ENCODE assay signal across 8 mouse cellular contexts in genomic region chr11:119041325-119041716, GRCm38 (mm10). TPM values are rescaled to one million over a fixed set of nuclear protein-coding genes. Genes with fewer than 3 reads are reported as not detected.
DNase-seq lines count a peak whose midpoint lies in the region; ATAC-seq and TF ChIP-seq lines count a peak whose summit lies in the region.

No protein-coding gene starts in this region.

- in situ Hi-C loops in CH12.LX (cut with MboI; ENCODE audit: low pct_ligation_motif_present, low pct_unique_long_range_greater_than_20kb, low sequenced_read_pairs), result no loop called here

- no peak; the same call in 1 of the 2 replicates for ATAC-seq in heart, embryonic 14.5 days (ENCODE audit: insufficient number of reproducible peaks, insufficient read depth, low FRiP score, low read depth)

- under 1% methylated on average over 31 of the region's 31 CpGs for WGBS in heart, embryonic 14.5 days

- TF ChIP-seq RAD21 in CH12.LX (IDR thresholded peaks at IDR 0.05; ENCODE audit: low read depth, low read length), result no peak

- H3K79me2 ChIP-seq in CH12.LX (replicated peaks; ENCODE audit: control insufficient read depth, extremely low read depth, insufficient read depth, poor library complexity, severe bottlenecking) (no peaks in the 10 kb centered on the region; the same call in none of the 2 replicates), myocyte (ENCODE audit: control insufficient read depth, insufficient read depth) (peaks cover 13% of the 10 kb centered on the region)

- intact Hi-C loops in heart, postnatal 14 days (cut with DNase I), result no loop called here

- H3ac ChIP-seq in myocyte (ENCODE audit: control insufficient read depth, insufficient read length), result peak overlapping the region; percentile 53

- H3K27ac ChIP-seq in heart, embryonic 14.5 days (replicated peaks in 1 of 2; ENCODE audit: control insufficient read depth in 1 of 2, insufficient read depth in 1 of 2, low read depth in 2 of 2, low read length in 2 of 2), result no peak overlapping the region
- H3K27ac ChIP-seq in CH12.LX (ENCODE audit: insufficient read depth, low read depth), result peak overlapping the region; percentile 17; the same call in 1 of the 2 replicates

- dilution Hi-C loops in CH12.LX (cut with MboI; ENCODE audit: extremely low pct_ligation_motif_present, extremely low pct_unique_long_range_greater_than_20kb, low sequenced_read_pairs), result no loop called here

- peaks cover 75% of the 10 kb centered on the region for H3K27me3 ChIP-seq in heart, embryonic 14.5 days (ENCODE audit: control insufficient read depth, insufficient read depth, low read length)
- H3K27me3 ChIP-seq in CH12.LX (replicated peaks) (peaks cover 50% of the 10 kb centered on the region), myocyte (ENCODE audit: control insufficient read depth, insufficient read depth, insufficient read length) (peaks cover 14% of the 10 kb centered on the region)

- H3K9ac ChIP-seq in heart, embryonic 14.5 days (ENCODE audit: low read length), result peak overlapping the region; percentile 76
- H3K9ac ChIP-seq in CH12.LX (ENCODE audit: insufficient read depth, low read depth), result peak overlapping the region; percentile 68

- DNase-seq in heart, postnatal 14 days, result no peak
- no peak for DNase-seq in CH12.LX (ENCODE audit: extremely low read depth)
- peak; percentile 80 for DNase-seq in embryo, embryonic 11 days
- peak; percentile 70 to 75 for DNase-seq in kidney, postnatal 4 days
- no peak for DNase-seq in natural killer cell, adult 2 months (ENCODE audit: low spot score in 2 of 2)
- DNase-seq in urinary bladder, postnatal 14 days (ENCODE audit: low spot score), result no peak

- H3K36me3 ChIP-seq in heart, embryonic 14.5 days (ENCODE audit: control insufficient read depth, insufficient read depth, low read length), result peaks cover 13% of the 10 kb centered on the region
- H3K36me3 ChIP-seq in CH12.LX (replicated peaks in 1 of 2; ENCODE audit: control insufficient read depth in 1 of 2, insufficient read depth in 1 of 2, low read length in 1 of 2) (peaks cover 15 to 27% of the 10 kb centered on the region in 2 experiments), myocyte (ENCODE audit: control insufficient read depth, insufficient read depth) (no peaks in the 10 kb centered on the region)

- TF ChIP-seq POLR2A in CH12.LX (IDR thresholded peaks at IDR 0.05; ENCODE audit: low read depth, low read length) (no peak), myocyte (IDR thresholded peaks at IDR 0.05; ENCODE audit: insufficient read length, low read depth) (no peak)

- peak overlapping the region; percentile 100 for H3K4me2 ChIP-seq in heart, embryonic 14.5 days (ENCODE audit: low read length)
- H3K4me2 ChIP-seq in CH12.LX (ENCODE audit: insufficient read depth, low read depth, poor library complexity, severe bottlenecking) (peak overlapping the region; percentile 94), myocyte (ENCODE audit: low read depth) (peak overlapping the region; percentile 97)

- peaks cover 24 to 44% of the 10 kb centered on the region in 2 experiments for H3K4me1 ChIP-seq in heart, embryonic 14.5 days (ENCODE audit: control insufficient read depth in 2 of 2, insufficient read depth in 2 of 2, low read length in 2 of 2)
- peaks cover 5 to 40% of the 10 kb centered on the region in 2 experiments for H3K4me1 ChIP-seq in CH12.LX (ENCODE audit: control insufficient read depth in 1 of 2, insufficient read depth in 2 of 2)

- TF ChIP-seq CTCF in CH12.LX (conservative IDR thresholded peaks at IDR 0.05 in 1 of 2, IDR thresholded peaks at IDR 0.05 in 1 of 2; ENCODE audit: low read depth in 2 of 2, low read length in 2 of 2), result no peak

- H3K4me3 ChIP-seq in heart, embryonic 14.5 days (ENCODE audit: control insufficient read depth in 1 of 2, insufficient read depth in 1 of 2, low read depth in 1 of 2, low read length in 2 of 2), result peak overlapping the region; percentile 68 to 74
- peak overlapping the region; percentile 66 to 88 (median 67) for H3K4me3 ChIP-seq in CH12.LX (replicated peaks in 1 of 3; ENCODE audit: low read depth in 2 of 3, low read length in 2 of 3, poor library complexity in 1 of 3)
- H3K4me3 ChIP-seq in myocyte, result peak overlapping the region; percentile 45

- TF ChIP-seq EP300 in CH12.LX (IDR thresholded peaks at IDR 0.05; ENCODE audit: low read length), result no peak

- H3K9me3 ChIP-seq in heart, embryonic 14.5 days (ENCODE audit: control insufficient read depth, low read length), result no peaks in the 10 kb centered on the region
- H3K9me3 ChIP-seq in CH12.LX (replicated peaks; ENCODE audit: low read length), result peaks cover 6% of the 10 kb centered on the region

TF ChIP-seq in CH12.LX, 34 proteins besides CTCF, POLR2A, EP300 and RAD21:
- TF ChIP-seq MXI1 (IDR thresholded peaks at IDR 0.05; ENCODE audit: low read depth, low read length), result peak; percentile 39; the same call in 1 of the 2 replicates
- TF ChIP-seq GABPA (IDR thresholded peaks at IDR 0.05; ENCODE audit: insufficient replicate concordance, low read depth, low read length), result no peak

TF ChIP-seq in myocyte, 11 proteins besides CTCF, POLR2A, EP300 and RAD21:
- no peak for TF ChIP-seq CEBPB (IDR thresholded peaks at IDR 0.05; ENCODE audit: insufficient read depth, poor library complexity, severe bottlenecking)
- TF ChIP-seq MYOG (IDR thresholded peaks at IDR 0.05; ENCODE audit: control insufficient read depth in 1 of 3, insufficient read depth in 1 of 3, insufficient read length in 2 of 3, low read depth in 2 of 3), result peak in 1 of 3 experiments; percentile 33
- TF ChIP-seq E2F4 (IDR thresholded peaks at IDR 0.05; ENCODE audit: insufficient read depth), result no peak
- TF ChIP-seq TCF3 (IDR thresholded peaks at IDR 0.05; ENCODE audit: insufficient read length, low read depth), result no peak
- TF ChIP-seq REST (IDR thresholded peaks at IDR 0.05; ENCODE audit: insufficient read depth, insufficient read length), result no peak
- TF ChIP-seq POLR2AphosphoS2 (IDR thresholded peaks at IDR 0.05; ENCODE audit: insufficient read length, low read depth), result no peak
- TF ChIP-seq SRF (IDR thresholded peaks at IDR 0.05; ENCODE audit: control insufficient read depth, insufficient read length, low read depth), result no peak
- no peak for TF ChIP-seq MAX (IDR thresholded peaks at IDR 0.05; ENCODE audit: low read depth)
- peak in 2 of 3 experiments; percentile 7 to 72 for TF ChIP-seq MYOD1 (IDR thresholded peaks at IDR 0.05; ENCODE audit: control insufficient read depth in 1 of 3, insufficient read length in 2 of 3, low read depth in 2 of 3)
- TF ChIP-seq TCF12 (IDR thresholded peaks at IDR 0.05; ENCODE audit: insufficient read depth, poor library complexity, severe bottlenecking), result no peak
- no peak for TF ChIP-seq USF1 (IDR thresholded peaks at IDR 0.05; ENCODE audit: low read depth)

RNA-seq across cellular contexts. Expression of gene Cbx8, which starts 0.6 kb away (rescaled TPM):
- 9.3 and 9.6 TPM in 2 replicates for polyA plus RNA-seq in heart, embryonic 14.5 days (2014; fragmentation: Nextera tagmentation; extraction: Ambion mirVana)
- 1 to 10 TPM; 6.0 to 6.1 TPM for total RNA-seq in heart, postnatal 14 days (2021)
- total RNA-seq in CH12.LX (2012; rRNA removed) (8.5 and 10.2 TPM in 2 replicates), CH12.LX (2014; rRNA removed) (6.2 and 7.7 TPM in 2 replicates)
- polyA plus RNA-seq in CH12.LX (2012; ENCODE audit: insufficient read length, low read depth) (6.0 and 7.5 TPM in 2 replicates), myocyte (2012; fragmentation: generic; extraction: Trizol) (4.9 TPM)

RNA-seq across cellular contexts. Expression of gene Cbx2, which starts 18.6 kb away (rescaled TPM):
- 9.8 and 11.9 TPM in 2 replicates for polyA plus RNA-seq in heart, embryonic 14.5 days (2014; fragmentation: Nextera tagmentation; extraction: Ambion mirVana)
- 1 to 10 TPM; 5.0 to 5.3 TPM for total RNA-seq in heart, postnatal 14 days (2021)
- total RNA-seq in CH12.LX (2012; rRNA removed) (10.9 and 15.5 TPM in 2 replicates), CH12.LX (2014; rRNA removed) (2.6 and 2.8 TPM in 2 replicates)
- polyA plus RNA-seq in CH12.LX (2012; ENCODE audit: insufficient read length, low read depth) (3.6 and 3.9 TPM in 2 replicates), myocyte (2012; fragmentation: generic; extraction: Trizol) (10.2 TPM)

RNA-seq across cellular contexts. Expression of gene Cbx4, which starts 44.7 kb away (rescaled TPM):
- polyA plus RNA-seq in heart, embryonic 14.5 days (2014; fragmentation: Nextera tagmentation; extraction: Ambion mirVana), result 6.5 and 9.2 TPM in 2 replicates
- total RNA-seq in heart, postnatal 14 days (2021), result 10 to 100 TPM; 15.2 to 17.8 TPM
- total RNA-seq in CH12.LX (2012; rRNA removed) (30.6 and 40.4 TPM in 2 replicates), CH12.LX (2014; rRNA removed) (11.4 and 15.0 TPM in 2 replicates)
- polyA plus RNA-seq in CH12.LX (2012; ENCODE audit: insufficient read length, low read depth) (26.0 and 29.8 TPM in 2 replicates), myocyte (2012; fragmentation: generic; extraction: Trizol) (29.9 TPM)

RNA-seq across cellular contexts. Expression of gene Enpp7, which starts 53.3 kb away (rescaled TPM):
- not detected in 2 replicates for polyA plus RNA-seq in heart, embryonic 14.5 days (2014; fragmentation: Nextera tagmentation; extraction: Ambion mirVana)
- not detected for total RNA-seq in heart, postnatal 14 days (2021)
- total RNA-seq in CH12.LX (2012; rRNA removed) (not detected in 2 replicates), CH12.LX (2014; rRNA removed) (not detected in 2 replicates)
- polyA plus RNA-seq in CH12.LX (2012; ENCODE audit: insufficient read length, low read depth) (not detected in 2 replicates), myocyte (2012; fragmentation: generic; extraction: Trizol) (not detected)

Comparison
In these comparisons a context has a peak if more than half of its experiments do, and no peak if none do; other contexts are left out.
1. DNase-seq: peak in embryo, embryonic 11 days (single experiment) and kidney, postnatal 4 days (2 of 2); none in heart, postnatal 14 days (0 of 2), CH12.LX (single experiment), natural killer cell, adult 2 months (0 of 2) and urinary bladder, postnatal 14 days (single experiment).
2. Peak in every context shown above with its lines, with median percentiles within 50 percentile points of each other: H3K4me2 ChIP-seq and H3K4me3 ChIP-seq.